Mouse (Mus musculus): ENCODE data around the gene Phlda2.

Phlda2 gene

GRCm38 (mm10) chr7:143462516-143462915 is 40.4 kb downstream of the Phlda2 start:
- no peak for DNase-seq (ENCODE audit: low spot score)

GRCm38 (mm10) chr7:143461920-143462319 is 41.0 kb downstream of the Phlda2 start:
- no peak for DNase-seq (ENCODE audit: low spot score)

GRCm38 (mm10) chr7:143461294-143461870 is 41.6 kb downstream of the Phlda2 start:
- DNase-seq (ENCODE audit: low spot score) = no peak

- peak; percentile 88 for DNase-seq (ENCODE audit: low spot score)
Observed at GRCm38 (mm10) chr7:143460874-143461273, 42.1 kb downstream of the Phlda2 start, which contains the start of gene Cdkn1c. Gene Cdkn1c, minus strand, starts transcription at chr7:143461050.

- DNase-seq (ENCODE audit: low spot score) = no peak
Observed at GRCm38 (mm10) chr7:143460217-143460834, 42.6 kb downstream of the Phlda2 start.

- no peak for DNase-seq (ENCODE audit: low spot score)
Observed at GRCm38 (mm10) chr7:143459332-143460211, 43.4 kb downstream of the Phlda2 start.

- DNase-seq (ENCODE audit: low spot score) = no peak
Observed at GRCm38 (mm10) chr7:143458963-143459331, 44.0 kb downstream of the Phlda2 start.

Measured in retina, embryonic 14.5 days (tissue).